Mouse (Mus musculus) left cerebral cortex, postnatal 25 days (tissue): ENCODE measurements around the gene Ccdc84. TPM values are rescaled to one million over a fixed set of nuclear protein-coding genes. Genes with fewer than 3 reads are reported as not detected.
A peak's percentile ranks its signal among the peaks of the same experiment; 100 is the strongest.
"Not testable (repeated sequence)": the region's sequence is repeated elsewhere in the genome, so short reads cannot be mapped to it uniquely, and the experiment has no call there.

ENCODE experiments used
- DNase-seq, 2 experiments: peaks; one replicate each; pipeline ENCODE4 v3.0.0; 2022; ENCODE audit warnings: low spot score in 2 of 2, mixed read lengths in 1 of 2
- intact Hi-C: fragments of 180-260 bp; cut with DNase I; formaldehyde crosslinking; loops from one replicate; pipeline ENCODE4 v1.15.1; 2025
- microRNA-seq, 2 experiments: library from miRNA; unstranded; fragments of <30 nt; microRNA quantifications; one replicate each; pipeline ENCODE4 v1.2.0; 2022
- total RNA-seq, 2 experiments: library from RNA; stranded (reverse); gene quantifications; 2 replicates each; pipeline ENCODE4 v1.2.3; 2021

Ccdc84 gene
- total RNA-seq, 2 experiments from 2014 or later: 14.6 to 15.8 TPM

- no peak for DNase-seq
- intact Hi-C loops: no loop called here
These were observed 40.1 kb downstream of the Ccdc84 start for GRCm38 (mm10) chr9:44378153-44378730.

DNA sequence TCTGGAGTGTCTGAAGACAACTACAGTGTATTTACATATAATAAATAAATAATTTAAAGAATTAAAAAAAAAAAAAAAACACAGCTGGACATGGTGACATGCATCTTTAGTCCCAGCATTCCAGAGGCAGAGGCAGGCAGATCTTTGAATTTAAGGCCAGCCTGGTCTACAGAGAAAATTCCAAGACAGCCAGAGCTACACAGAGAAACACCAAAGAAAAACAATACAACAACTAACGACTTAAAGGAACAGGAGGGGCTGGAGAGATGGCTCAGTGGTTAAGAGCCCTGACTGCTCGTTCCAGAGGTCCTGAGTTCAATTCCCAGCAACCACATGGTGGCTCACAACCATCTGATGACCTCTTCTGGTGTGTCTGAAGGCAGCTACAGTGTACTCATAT is 41.0 kb downstream of the Ccdc84 start:
- DNase-seq, intact Hi-C loops: not testable (repeated sequence)

- intact Hi-C loops: no loop called here
- DNase-seq: no peak
These were observed 42.2 kb downstream of the Ccdc84 start for GRCm38 (mm10) chr9:44376141-44376540.

- intact Hi-C loops: no loop called here
These were observed 45.0 kb downstream of the Ccdc84 start for GRCm38 (mm10) chr9:44373386-44373785.

GRCm38 (mm10) chr9:44364480-44364879 is 53.9 kb downstream of the Ccdc84 start:
- no peak for DNase-seq
- intact Hi-C loops: no loop called here

More at GRCm38 (mm10) chr9:44373386-44373785, 45.0 kb downstream of the Ccdc84 start:
- no peak for DNase-seq

DNA sequence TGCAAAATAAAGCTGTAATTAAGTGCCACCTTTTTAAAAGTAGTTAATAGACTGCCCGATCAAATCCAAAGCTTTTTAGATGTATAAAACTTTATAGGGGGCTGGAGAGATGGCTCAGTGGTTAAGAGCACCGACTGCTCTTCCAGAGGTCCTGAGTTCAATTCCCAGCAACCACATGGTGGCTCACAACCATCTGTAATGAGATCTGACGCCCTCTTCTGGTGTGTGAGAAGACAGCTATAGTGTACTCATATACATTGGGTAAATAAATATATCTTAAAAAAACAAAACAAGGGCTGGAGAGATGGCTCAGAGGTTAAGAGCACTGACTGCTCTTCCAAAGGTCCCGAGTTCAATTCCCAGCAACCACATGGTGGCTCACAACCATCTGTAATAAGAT is 56.4 kb downstream of the Ccdc84 start:
- DNase-seq, intact Hi-C loops: not testable (repeated sequence)

DNA sequence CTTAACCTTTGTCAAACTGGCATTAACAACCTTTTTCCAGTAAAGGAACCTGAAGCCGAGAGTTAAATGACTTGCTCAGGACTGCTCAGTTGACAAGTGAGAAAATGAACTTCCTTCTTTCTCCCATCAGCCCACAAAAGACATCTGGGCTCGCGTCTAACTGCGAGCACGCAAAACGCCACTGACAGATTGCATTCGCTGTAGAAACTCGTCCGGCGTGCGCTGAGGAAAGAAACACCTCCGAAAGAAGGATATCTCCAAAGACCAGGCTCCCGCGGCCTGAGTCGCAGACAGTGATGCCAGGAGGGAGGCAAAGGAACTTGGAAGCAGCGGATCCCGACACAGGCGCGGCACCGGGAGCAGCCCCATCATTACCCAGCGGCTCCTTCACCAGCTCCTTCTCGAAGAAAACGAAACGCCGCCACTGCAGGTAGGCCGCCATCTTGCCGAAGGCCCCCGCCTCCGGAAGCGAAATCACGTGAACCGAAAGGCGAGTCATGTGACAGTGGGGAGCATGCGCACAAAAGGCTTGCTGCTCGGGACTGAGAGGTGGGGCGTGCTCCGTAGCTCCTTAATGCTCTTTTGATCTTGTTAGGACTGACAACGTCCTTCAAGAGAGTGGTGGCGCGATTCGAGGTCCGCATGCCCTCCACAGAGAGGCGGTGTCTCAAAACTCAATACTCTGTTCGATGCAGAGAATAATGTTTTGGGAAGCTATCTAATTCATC is 57.0 kb downstream of the Ccdc84 start, which contains the start of gene Vps11:
Gene Vps11 (minus strand): TSS at position 481 of the 728 bp plus-strand sequence.
- DNase-seq: peak; percentile 91 to 96
- intact Hi-C loops: no loop called here

Small RNA genes within 50 kb of the gene (microRNA-seq; reads per million reads assigned to microRNA genes)
- gene Mir7085: 1.3 to 1.7 reads per million in 2 experiments

Other genes with a start within 250 kb of the Ccdc84 start
- 10 to 100 TPM; 53.4 to 54.2 TPM for gene Cbl, start 184.5 kb downstream of the Ccdc84 start, total RNA-seq
- gene Ccdc153, start 177.9 kb downstream of the Ccdc84 start, total RNA-seq: 1 to 10 TPM; 1.3 to 2.0 TPM
- under 1 TPM; 0.53 to 0.73 TPM for gene Pdzd3, start 167.1 kb downstream of the Ccdc84 start, total RNA-seq
- 10 to 100 TPM; 11.6 to 14.0 TPM for gene Nlrx1, start 150.0 kb downstream of the Ccdc84 start, total RNA-seq
- 10 to 100 TPM; 60.5 to 61.6 TPM for gene Abcg4, start 130.0 kb downstream of the Ccdc84 start, total RNA-seq
- gene Hinfp, start 112.9 kb downstream of the Ccdc84 start, total RNA-seq: 10 to 100 TPM; 28.4 to 28.6 TPM
- gene C2cd2l, start 98.3 kb downstream of the Ccdc84 start, total RNA-seq: 100 to 1,000 TPM; 207 to 225 TPM
- 10 to 100 TPM; 12.5 to 13.8 TPM for gene Dpagt1, start 92.5 kb downstream of the Ccdc84 start, total RNA-seq
- 10 to 100 TPM; 56.6 to 56.8 TPM for gene H2afx, start 83.9 kb downstream of the Ccdc84 start, total RNA-seq
- gene Hmbs, start 74.3 kb downstream of the Ccdc84 start, total RNA-seq: 10 to 100 TPM; 14.8 to 22.0 TPM
- gene Vps11, start 56.9 kb downstream of the Ccdc84 start, total RNA-seq: 10 to 100 TPM; 47.3 to 47.4 TPM
- 100 to 1,000 TPM; 142 to 144 TPM for gene Hyou1, start 39.1 kb downstream of the Ccdc84 start, total RNA-seq
- gene Slc37a4, start 21.7 kb downstream of the Ccdc84 start, total RNA-seq: 10 to 100 TPM; 27.3 to 29.1 TPM
- gene Rps25, start 11.4 kb downstream of the Ccdc84 start, total RNA-seq: 100 to 1,000 TPM; 615 to 632 TPM
- 10 to 100 TPM; 67.6 to 68.8 TPM for gene Trappc4, start 11.0 kb downstream of the Ccdc84 start, total RNA-seq
- gene Foxr1, start 22.6 kb upstream of the Ccdc84 start, total RNA-seq: not detected
- gene Upk2, start 36.4 kb upstream of the Ccdc84 start, total RNA-seq: not detected
- 10 to 100 TPM; 60.3 to 60.9 TPM for gene Bcl9l, start 64.3 kb upstream of the Ccdc84 start, total RNA-seq
- not detected for gene Cxcr5, start 143.3 kb upstream of the Ccdc84 start, total RNA-seq
- 100 to 1,000 TPM; 131 to 134 TPM for gene Ddx6, start 186.3 kb upstream of the Ccdc84 start, total RNA-seq